ENCODE assay signal across 9 mouse cellular contexts in genomic region chr9:107381723-107382122, GRCm38 (mm10). TPM values are rescaled to one million over a fixed set of nuclear protein-coding genes. Genes with fewer than 3 reads are reported as not detected.
DNase-seq lines count a peak whose midpoint lies in the region; ATAC-seq and TF ChIP-seq lines count a peak whose summit lies in the region.
"Had no signal": no experiment of that assay in that cellular context is flagged by ENCODE, and none has a peak within 500 bp of the region (broad histone marks: within the 10 kb centered on the region; RNA-seq: fewer than 3 reads in every experiment).

No protein-coding gene starts in this region.

- no peak overlapping the region for H3K9ac ChIP-seq in lung, embryonic 14.5 days
- H3K9ac ChIP-seq: neural tube, embryonic 12.5 days had no signal

- H3K4me3 ChIP-seq in lung, embryonic 14.5 days (ENCODE audit: low read depth, low read length): no peak overlapping the region
- H3K4me3 ChIP-seq: neural tube, embryonic 12.5 days had no signal

- peak; percentile 31; the same call in 1 of the 2 replicates for ATAC-seq in lung, embryonic 14.5 days (ENCODE audit: insufficient read depth)
- ATAC-seq in megakaryocyte-erythroid progenitor cell, adult 5-6 weeks (replicated peaks; ENCODE audit: low FRiP score, low TSS enrichment, poor library complexity, severe bottlenecking): peak; percentile 63

- WGBS in lung, embryonic 14.5 days: 9% methylated on average over 8 of the region's 8 CpGs

- DNase-seq in lung, embryonic 14.5 days: peak; percentile 82
- DNase-seq in lung, postnatal 25 days (ENCODE audit: low spot score): no peak
- peak; percentile 35 for DNase-seq in adrenal gland, postnatal 25 days
- peak; percentile 24 for DNase-seq in heart, adult 8-10 months (ENCODE audit: low spot score)
- DNase-seq in spleen, postnatal 14 days (ENCODE audit: low spot score in 2 of 2): no peak
- no peak for DNase-seq in MN1 (ENCODE audit: low spot score)
- no peak for DNase-seq in thymus, postnatal 25 days

- no peak for TF ChIP-seq CTCF in lung, embryonic 14.5 days (IDR thresholded peaks at IDR 0.05; ENCODE audit: low read depth)

- H3K36me3 ChIP-seq in lung, embryonic 14.5 days (ENCODE audit: insufficient read depth): no peaks in the 10 kb centered on the region
- H3K36me3 ChIP-seq: neural tube, embryonic 12.5 days had no signal

- H3K9me3 ChIP-seq in lung, embryonic 14.5 days (ENCODE audit: low read depth, low read length): no peaks in the 10 kb centered on the region
- H3K9me3 ChIP-seq: neural tube, embryonic 12.5 days had no signal

- H3K27me3 ChIP-seq in lung, embryonic 14.5 days (ENCODE audit: insufficient read depth, low read length): peaks cover 57% of the 10 kb centered on the region

- no peak overlapping the region for H3K27ac ChIP-seq in lung, embryonic 14.5 days (ENCODE audit: low read depth)
- H3K27ac ChIP-seq: neural tube, embryonic 12.5 days had no signal

- H3K4me1 ChIP-seq in lung, embryonic 14.5 days (ENCODE audit: insufficient read depth): no peaks in the 10 kb centered on the region

- no peak overlapping the region for H3K4me2 ChIP-seq in lung, embryonic 14.5 days
- H3K4me2 ChIP-seq: neural tube, embryonic 12.5 days had no signal

RNA-seq across cellular contexts. Expression of gene Cacna2d2, which starts 17.7 kb away (rescaled TPM):
- polyA plus RNA-seq in lung, embryonic 14.5 days (2014; fragmentation: Nextera tagmentation; extraction: Ambion mirVana): 0.18 TPM in 1 of 2 replicates, not detected in the other
- total RNA-seq in adrenal gland, postnatal 25 days (2021): 5.6 and 6.9 TPM in 2 replicates
- 10 to 100 TPM; 10.4 to 18.4 (median 12.3) TPM for total RNA-seq in heart, adult 8-10 months (2022)
- total RNA-seq in megakaryocyte-erythroid progenitor cell, adult 5-6 weeks (2014; fragmentation: Nextera tagmentation): 0.10 TPM in 1 of 2 replicates, not detected in the other
- total RNA-seq in megakaryocyte-erythroid progenitor cell, adult 5-6 weeks (2017): not detected in 2 replicates

RNA-seq across cellular contexts. Expression of gene 6430571L13Rik, which starts 41.3 kb away (rescaled TPM):
- polyA plus RNA-seq in lung, embryonic 14.5 days (2014; fragmentation: Nextera tagmentation; extraction: Ambion mirVana): 0.27 and 0.28 TPM in 2 replicates
- total RNA-seq in adrenal gland, postnatal 25 days (2021): 1.4 and 1.5 TPM in 2 replicates
- total RNA-seq in heart, adult 8-10 months (2022): 10 to 100 TPM in 1 of 4 experiments, 1 to 10 TPM in 3; 5.6 to 10.3 (median 6.4) TPM
- total RNA-seq in megakaryocyte-erythroid progenitor cell, adult 5-6 weeks (2014; fragmentation: Nextera tagmentation): not detected in 2 replicates
- total RNA-seq in megakaryocyte-erythroid progenitor cell, adult 5-6 weeks (2017): 0.47 TPM in 1 of 2 replicates, not detected in the other

RNA-seq across cellular contexts. Expression of gene Hemk1, which starts 43.6 kb away (rescaled TPM):
- 9.8 and 11.3 TPM in 2 replicates for polyA plus RNA-seq in lung, embryonic 14.5 days (2014; fragmentation: Nextera tagmentation; extraction: Ambion mirVana)
- total RNA-seq in adrenal gland, postnatal 25 days (2021): 21.9 and 23.0 TPM in 2 replicates
- total RNA-seq in heart, adult 8-10 months (2022): 10 to 100 TPM; 17.3 to 24.0 (median 19.9) TPM
- 5.8 and 18.8 TPM in 2 replicates for total RNA-seq in megakaryocyte-erythroid progenitor cell, adult 5-6 weeks (2014; fragmentation: Nextera tagmentation)
- 4.9 and 9.0 TPM in 2 replicates for total RNA-seq in megakaryocyte-erythroid progenitor cell, adult 5-6 weeks (2017)

Comparison
In these comparisons a context has a peak if more than half of its experiments do, and no peak if none do; other contexts are left out.
1. DNase-seq: peak in lung, embryonic 14.5 days (single experiment), adrenal gland, postnatal 25 days (single experiment) and heart, adult 8-10 months (single experiment); none in lung, postnatal 25 days (single experiment), spleen, postnatal 14 days (0 of 2), MN1 (single experiment) and thymus, postnatal 25 days (single experiment).